Mouse (Mus musculus) heart, embryonic 11.5 days (tissue): ENCODE data around the gene Fam168b. TPM values are rescaled to one million over a fixed set of nuclear protein-coding genes. Genes with fewer than 3 reads are reported as not detected.

Source experiments
- polyA plus RNA-seq: library from polyadenylated mRNA; unstranded; fragments of >200 nt; fragmentation: Nextera tagmentation; extraction: Ambion mirVana; gene quantifications from 2 replicates; pipeline ENCODE4 v1.2.1, GENCODE M21; 2014

The Fam168b gene
- polyA plus RNA-seq, 1 experiment from 2014 or later: 33.0 TPM

Other genes with a start within 250 kb of the Fam168b start
- 58.0 and 62.3 TPM in 2 replicates for gene Plekhb2, start 6.9 kb upstream of the Fam168b start, polyA plus RNA-seq